Mouse (Mus musculus): ENCODE measurements around the gene Myo1g.

The Myo1g gene

DNA sequence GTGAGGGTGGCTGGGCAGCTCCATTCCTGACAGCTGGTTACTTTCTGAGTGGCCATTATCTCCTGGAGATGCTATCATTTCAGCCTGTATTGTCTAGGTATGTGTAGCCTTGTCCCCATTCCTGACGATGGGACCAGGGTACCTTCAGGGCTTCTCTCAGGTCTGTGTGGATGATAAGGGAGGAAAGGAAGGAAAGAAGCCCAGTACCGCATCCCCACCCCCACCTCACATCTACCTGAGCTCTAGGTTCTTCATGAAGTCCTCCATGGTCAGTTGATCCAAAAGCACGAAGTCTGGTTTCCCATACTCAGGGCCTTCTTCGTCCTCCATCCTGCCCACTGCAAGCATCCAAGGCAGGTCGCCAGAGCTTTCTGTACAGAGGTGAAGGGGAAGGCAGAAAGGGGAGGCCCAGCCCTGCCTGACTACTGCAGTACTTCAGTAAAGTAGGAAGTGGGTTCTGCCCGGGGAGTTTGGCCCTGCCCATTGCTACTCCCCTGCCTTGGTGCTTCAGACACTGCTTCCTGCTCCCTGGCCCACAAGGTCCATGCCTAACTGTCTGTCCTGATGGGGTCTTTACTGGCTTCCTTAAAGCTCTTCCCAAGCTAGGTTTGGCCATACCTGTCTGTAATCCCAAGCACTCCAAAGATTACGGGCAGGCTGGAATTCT, at the start of gene Myo1g:
Gene Myo1g, minus strand, starts transcription at position 459 of the 667 bp plus-strand sequence.
- no peak for DNase-seq (ENCODE audit: extremely low spot score)

DNA sequence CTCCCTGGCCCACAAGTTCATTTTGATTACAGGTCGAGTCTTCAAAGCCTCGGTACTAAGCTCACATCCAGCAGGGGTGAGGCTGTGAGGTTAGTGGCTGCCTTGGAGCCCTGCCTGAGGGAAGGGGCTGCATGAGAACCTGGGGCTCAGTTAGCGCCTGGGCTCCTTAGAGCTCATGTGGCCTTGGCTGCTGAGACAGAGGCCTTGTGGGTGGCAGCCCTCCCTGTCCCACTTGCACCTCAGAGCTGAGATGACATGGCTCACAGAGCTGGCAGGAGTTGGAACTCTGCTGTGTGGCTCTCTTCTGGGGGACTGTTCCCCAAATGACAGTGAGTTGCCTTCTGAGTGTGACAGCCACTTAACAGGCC, 48.6 kb upstream of the Myo1g start:
- DNase-seq (ENCODE audit: extremely low spot score): no peak

DNA sequence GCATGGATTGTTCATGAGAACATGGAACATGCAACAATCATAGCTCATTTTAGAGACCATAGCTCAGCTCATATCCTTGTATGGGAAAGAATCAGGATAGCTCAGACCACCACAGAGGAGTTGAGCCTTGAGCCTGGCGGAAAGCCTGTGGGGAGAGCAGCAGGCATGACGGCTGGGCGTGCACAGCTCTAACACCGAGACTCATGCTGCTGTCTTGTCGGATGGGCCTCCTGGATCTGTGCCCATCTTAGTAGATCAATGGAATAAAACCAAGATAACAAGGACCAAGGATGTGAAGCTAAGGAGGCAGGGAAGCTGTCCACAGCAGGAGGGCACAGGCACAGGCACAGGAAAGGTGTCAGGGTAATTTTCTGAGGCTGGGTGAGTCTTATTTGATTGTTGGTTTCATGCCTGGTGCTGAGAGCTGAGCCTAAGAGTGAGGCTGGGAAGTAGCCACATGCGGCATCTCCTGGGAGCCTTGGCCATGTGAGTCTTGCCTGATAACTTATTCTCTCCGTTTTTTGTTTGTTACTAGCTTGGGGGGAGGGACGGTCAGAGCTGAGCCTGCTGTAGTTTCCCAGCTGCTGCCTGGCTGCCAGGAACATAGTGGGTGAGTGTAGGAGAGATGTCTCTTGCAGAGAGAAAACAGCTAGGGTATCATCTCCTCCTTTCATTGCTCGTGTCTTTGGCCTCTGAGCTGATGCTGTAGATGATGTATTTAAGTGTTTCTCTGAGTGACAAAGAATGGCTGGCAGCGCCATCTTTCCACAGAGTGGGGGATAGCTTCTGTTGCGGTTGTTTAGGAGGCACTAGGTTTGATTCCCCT, 48.0 kb upstream of the Myo1g start:
- DNase-seq (ENCODE audit: extremely low spot score): no peak

GRCm38 (mm10) chr11:6567951-6568350, 47.2 kb upstream of the Myo1g start:
- no peak for DNase-seq (ENCODE audit: extremely low spot score)

DNA sequence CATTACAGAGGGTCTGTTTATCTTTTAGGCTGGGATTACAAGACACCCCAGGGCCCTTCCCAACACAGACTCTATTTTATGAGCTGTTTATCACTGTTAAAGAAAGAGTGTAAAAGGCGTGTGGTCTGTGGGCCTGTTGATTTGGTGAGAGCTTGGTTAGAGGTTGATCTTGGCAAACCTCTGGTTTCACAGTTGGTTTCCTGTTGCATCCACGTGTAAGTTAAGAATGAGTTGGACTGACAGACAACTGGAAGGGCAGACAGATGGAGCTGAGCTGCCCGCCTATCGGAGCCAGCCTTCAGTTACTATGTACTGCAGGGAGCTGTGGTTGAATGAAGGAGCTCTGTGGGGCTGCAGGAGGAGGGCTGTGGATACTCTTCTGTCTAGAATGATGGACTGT, 45.7 kb upstream of the Myo1g start:
- no peak for DNase-seq (ENCODE audit: extremely low spot score)

DNA sequence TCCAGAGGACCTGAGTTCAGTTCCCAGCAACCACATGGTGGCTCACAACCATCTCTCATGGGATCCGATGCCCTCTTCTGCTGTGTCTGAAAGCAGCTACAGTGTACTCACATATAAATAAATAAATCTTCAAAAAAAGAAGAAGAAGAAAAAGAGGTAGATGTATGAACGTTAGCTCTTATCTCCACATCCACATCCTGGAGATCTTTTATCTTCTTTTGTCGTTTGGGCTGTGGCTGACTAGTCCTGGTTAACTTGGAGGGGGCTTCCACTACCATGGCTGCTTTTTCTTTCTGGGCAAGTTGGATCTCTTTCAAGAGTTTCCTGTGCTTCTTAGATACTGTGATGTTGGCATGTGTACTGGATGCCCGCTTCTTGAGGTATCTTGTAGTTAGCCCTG, 42.4 kb upstream of the Myo1g start:
- no peak for DNase-seq (ENCODE audit: extremely low spot score)

DNA sequence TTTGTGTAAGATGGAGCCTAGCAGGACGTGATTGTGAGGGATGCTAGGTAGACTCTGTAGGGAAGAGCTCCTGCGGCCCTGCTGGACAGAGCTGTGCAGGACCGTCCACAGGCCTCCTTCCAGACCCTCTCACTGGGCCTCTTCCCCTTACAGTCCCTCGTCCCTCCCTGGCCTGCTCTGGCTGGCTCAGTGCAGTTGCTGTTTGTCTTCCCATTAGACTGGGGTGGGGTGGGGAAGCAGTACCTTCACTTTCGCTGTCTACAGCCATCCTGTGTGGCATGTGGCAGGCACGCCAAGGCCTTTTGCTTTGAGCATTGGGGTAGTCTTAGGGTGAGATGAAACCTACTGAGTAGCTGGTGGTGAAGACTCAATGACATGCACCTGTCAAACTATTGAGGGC, 41.6 kb upstream of the Myo1g start:
- no peak for DNase-seq (ENCODE audit: extremely low spot score)

- DNase-seq (ENCODE audit: extremely low spot score): no peak
Observed at GRCm38 (mm10) chr11:6561474-6561873, 40.7 kb upstream of the Myo1g start.

DNA sequence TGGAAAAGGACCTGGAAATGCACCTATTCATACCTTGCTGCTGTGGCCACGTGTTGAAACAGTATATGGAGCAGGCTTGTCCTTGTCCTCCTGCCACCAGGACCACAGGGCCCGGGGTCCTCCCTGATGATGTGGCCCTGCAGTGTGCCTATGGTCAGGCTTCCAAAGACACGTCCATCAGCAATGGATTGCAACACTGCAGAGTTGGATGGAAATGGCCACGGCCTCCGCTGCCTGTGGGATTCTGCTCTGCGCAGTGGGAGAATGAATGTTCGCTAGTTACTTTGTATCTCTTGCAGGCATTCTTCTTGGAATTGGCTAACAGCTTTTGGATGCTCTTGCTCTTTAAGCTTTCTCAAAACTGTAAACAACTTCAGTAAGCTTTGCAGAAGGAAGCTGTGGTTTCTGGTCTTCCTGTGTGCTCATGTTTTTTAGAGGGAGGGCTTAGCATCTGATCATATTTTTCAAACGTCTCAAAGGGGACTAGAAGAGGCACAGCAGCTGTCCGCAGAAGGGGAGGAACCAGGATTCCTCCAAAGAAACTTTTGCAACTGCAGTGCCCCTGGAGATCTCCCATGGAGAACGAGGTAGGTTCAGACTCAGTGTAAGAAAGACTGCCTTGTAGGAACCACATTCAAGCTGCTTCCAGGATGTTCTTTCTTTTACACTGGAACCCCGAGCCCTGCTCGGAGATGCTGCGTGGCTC, 40.0 kb upstream of the Myo1g start:
- no peak for DNase-seq (ENCODE audit: extremely low spot score)

GRCm38 (mm10) chr11:6559996-6560395, 39.2 kb upstream of the Myo1g start:
- no peak for DNase-seq (ENCODE audit: extremely low spot score)

DNA sequence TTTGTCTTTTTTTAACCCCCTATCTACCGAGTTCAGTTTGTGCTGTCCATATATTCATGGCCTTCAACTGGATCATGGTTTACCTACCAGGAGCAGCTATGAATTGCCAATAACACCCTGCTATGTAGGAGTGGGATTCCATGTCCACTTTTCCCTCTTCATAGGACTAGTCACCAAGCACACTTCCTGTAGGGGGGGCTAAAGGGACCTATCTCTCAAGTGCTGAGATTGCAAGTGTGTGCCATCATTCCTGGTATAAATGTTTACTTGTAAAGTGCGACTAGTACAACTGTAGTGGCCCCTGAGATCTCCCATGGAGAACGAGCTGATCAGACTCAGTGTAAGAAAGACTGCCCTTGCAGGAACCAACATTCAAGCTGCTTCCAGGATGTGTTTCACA, 37.5 kb upstream of the Myo1g start:
- DNase-seq (ENCODE audit: extremely low spot score): no peak

GRCm38 (mm10) chr11:6550201-6550600, 29.4 kb upstream of the Myo1g start:
- DNase-seq (ENCODE audit: extremely low spot score): no peak

GRCm38 (mm10) chr11:6549770-6550169, 29.0 kb upstream of the Myo1g start:
- DNase-seq (ENCODE audit: extremely low spot score): no peak

DNA sequence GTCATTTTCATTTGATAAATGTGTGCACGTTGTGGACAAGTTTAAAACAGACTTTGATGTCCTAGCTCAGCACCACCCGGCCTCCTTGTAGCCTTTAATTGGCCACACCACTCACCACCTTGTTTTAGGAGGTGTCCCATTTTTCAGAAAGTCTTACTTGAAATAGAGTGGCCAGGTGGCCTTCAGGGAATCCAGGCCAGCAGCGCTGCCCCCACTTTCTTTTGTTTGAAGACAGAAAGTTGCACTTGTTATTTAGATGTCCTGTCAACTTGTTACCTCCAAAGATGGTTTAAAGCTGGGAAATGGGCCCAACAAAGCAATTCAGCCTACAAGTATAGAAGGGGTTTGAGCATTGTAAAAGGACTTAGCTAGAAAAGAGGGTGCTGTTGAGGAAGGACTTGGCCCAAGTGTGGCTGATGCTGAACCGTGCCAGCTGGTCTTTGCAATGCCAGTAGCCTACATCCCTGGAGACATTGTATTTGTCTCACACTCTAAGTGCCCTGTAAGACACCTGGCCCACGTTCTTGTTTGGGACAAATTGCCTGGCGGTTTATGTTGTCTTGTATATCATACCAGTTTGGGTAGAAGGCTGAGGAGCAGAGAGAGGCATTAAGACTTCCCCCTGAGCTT, 27.0 kb upstream of the Myo1g start:
- DNase-seq (ENCODE audit: extremely low spot score): no peak

- peak; percentile 83 for DNase-seq (ENCODE audit: extremely low spot score)
Observed at GRCm38 (mm10) chr11:6547037-6547680, 26.4 kb upstream of the Myo1g start.

GRCm38 (mm10) chr11:6546205-6547013, 25.6 kb upstream of the Myo1g start, which contains the start of gene Ccm2:
Gene Ccm2 (plus strand): TSS chr11:6546887.
- peak; percentile 100 for DNase-seq (ENCODE audit: extremely low spot score)

DNA sequence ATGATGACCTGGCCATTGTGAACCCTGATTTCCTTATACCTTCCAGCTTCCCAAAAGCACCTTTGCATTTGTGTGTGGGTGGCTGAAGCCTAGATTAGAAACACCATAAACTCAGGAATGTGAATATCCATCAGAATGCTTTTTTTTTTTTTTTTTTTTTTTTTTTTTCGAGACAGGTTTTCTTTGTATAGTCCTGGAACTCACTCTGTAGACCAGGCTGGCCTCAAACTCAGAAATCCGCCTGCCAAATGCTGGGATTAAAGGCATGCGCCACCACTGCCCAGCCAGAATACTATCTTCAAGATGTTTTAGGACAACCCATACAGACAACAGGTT, 25.1 kb upstream of the Myo1g start:
- no peak for DNase-seq (ENCODE audit: extremely low spot score)

DNA sequence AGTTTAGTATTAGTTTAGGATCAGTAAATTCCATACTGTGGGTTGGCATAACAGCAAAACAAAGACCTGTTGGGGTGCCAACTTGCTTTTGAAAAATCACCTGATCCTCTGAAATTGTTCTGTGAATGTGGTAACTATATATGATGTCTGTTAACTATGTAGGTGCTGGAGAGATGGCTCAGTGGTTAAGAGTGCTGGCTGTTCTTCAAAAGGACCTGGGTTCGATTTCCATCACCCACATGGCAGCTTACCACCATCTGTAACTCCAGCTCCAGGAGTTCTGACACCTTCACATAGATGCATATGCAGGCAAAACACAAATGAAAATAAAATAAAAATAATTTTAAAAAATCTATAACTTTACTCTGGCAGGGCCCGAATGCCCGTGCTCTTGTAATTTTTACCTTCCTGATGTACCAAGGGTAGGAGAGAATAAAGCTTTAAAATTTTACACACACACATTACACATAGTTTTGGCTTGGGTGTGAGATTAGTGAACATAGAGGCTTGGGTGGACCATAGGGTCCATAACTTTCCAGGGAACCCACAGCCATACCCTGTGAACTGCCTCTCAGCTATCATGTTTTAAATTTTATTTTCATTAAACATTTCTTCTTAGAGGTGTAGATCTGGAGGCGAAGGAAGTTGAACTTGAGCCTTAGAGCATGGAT, 24.6 kb upstream of the Myo1g start:
- DNase-seq (ENCODE audit: extremely low spot score): no peak

DNA sequence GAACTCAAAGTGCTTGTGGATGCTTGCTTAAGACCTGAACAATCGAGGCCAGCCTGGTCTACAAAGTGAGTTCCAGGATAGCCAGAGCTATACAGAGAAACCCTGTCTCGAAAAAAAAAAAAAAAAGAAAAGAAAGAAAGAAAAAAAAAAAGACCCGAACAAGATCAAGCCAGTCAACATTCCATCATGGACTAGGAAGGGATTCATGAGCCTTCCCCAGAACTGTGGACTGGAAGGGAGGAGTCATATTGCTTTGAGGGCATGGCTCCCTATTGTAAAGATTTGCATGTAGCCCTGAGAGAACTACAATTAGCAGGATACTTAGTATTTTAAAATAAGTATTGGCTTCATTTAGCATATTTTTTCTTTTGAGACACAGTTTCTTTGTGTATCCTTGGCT, 23.9 kb upstream of the Myo1g start:
- DNase-seq (ENCODE audit: extremely low spot score): no peak

DNA sequence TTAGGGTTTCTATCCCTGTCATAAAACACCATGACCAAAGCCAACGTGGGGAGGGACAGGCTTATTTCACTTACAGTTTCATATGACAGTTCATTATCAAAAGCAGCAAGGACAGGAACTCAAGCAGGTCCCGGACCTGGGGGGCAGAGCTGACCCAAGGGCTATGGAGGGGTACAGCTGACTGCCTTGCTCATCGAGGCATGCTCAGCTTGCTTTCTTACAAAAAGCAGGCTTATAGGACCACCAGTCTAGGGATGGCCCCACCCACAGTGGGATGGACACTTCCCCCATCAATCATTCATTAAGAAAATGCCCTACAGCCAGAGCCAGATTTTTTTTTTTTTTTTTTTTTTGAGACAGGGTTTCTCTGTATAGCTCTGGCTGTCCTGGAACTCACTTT, 10.0 kb upstream of the Myo1g start:
- DNase-seq (ENCODE audit: extremely low spot score): no peak

DNA sequence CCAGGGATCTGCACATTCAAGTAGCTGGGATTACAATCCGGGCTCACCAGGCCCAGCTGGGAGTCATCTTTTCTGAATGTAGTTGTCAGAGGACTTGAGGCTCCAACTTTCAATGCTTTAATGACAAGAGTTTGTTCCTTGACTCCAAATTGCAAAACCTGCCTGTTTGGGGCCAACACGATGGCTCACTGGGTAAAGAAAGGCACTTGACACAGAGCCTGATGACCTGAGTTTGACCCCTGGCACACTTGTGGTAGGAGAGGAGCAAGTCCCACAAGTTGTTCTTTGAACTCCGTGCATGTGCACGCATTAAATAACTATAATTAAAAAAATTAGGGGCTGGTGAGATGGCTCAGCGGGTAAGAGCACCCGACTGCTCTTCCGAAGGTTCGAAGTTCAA, 9.2 kb upstream of the Myo1g start:
- DNase-seq (ENCODE audit: extremely low spot score): no peak
